Mouse (Mus musculus) heart, adult 2 months (tissue): ENCODE data around the gene Apopt1. TPM values are rescaled to one million over a fixed set of nuclear protein-coding genes. Genes with fewer than 3 reads are reported as not detected.

Experiments used
- DNase-seq, 2 experiments: peaks; one replicate each; pipeline ENCODE4 v3.0.0; 2021
- H3K27ac ChIP-seq: fragments of 200-600 bp; 2 replicates; pipeline ENCODE4 v1.8.1; 2022
- H3K27me3 ChIP-seq: fragments of 200-500 bp; 2 replicates; pipeline ENCODE4 v1.6.1; 2012; ENCODE audit warnings: mild to moderate bottlenecking, low read length, inconsistent platforms, mixed read lengths; ENCODE audit not compliant: control insufficient read depth, insufficient read depth
- H3K36me3 ChIP-seq: fragments of 200-500 bp; 2 replicates; pipeline ENCODE4 v1.6.1; 2012; ENCODE audit warnings: low read length, inconsistent platforms; ENCODE audit not compliant: control insufficient read depth, insufficient read depth
- H3K4me1 ChIP-seq: fragments of 200-500 bp; 2 replicates; pipeline ENCODE4 v1.6.1; 2011; ENCODE audit warnings: low read length; ENCODE audit not compliant: control insufficient read depth, insufficient read depth
- H3K4me3 ChIP-seq: fragments of 200-600 bp; 2 replicates; pipeline ENCODE4 v1.8.1; 2022
- H3K79me2 ChIP-seq: fragments of 200-500 bp; replicated peaks from 2 replicates; pipeline ENCODE4 v1.6.1; 2012; ENCODE audit warnings: mild to moderate bottlenecking, inconsistent platforms, low read length, moderate library complexity, mixed read lengths; ENCODE audit not compliant: control insufficient read depth, insufficient read depth
- H3K9ac ChIP-seq: fragments of 200-500 bp; 2 replicates; pipeline ENCODE4 v1.6.1; 2012; ENCODE audit warnings: low read depth, mild to moderate bottlenecking, control low read depth, inconsistent platforms, low read length, mixed read lengths
- CTCF ChIP-seq: fragments of 200-600 bp; IDR thresholded peaks from 2 replicates; pipeline ENCODE4 v1.8.1; 2022; ENCODE audit warnings: antibody characterized with exemption, mild to moderate bottlenecking, moderate library complexity
- EP300 ChIP-seq: fragments of 200-500 bp; IDR thresholded peaks from 2 replicates; pipeline ENCODE4 v1.6.1; 2011; ENCODE audit warnings: low read depth, low read length, control low read depth; ENCODE audit not compliant: insufficient read depth
- POLR2A ChIP-seq: fragments of 200-500 bp; IDR thresholded peaks from 2 replicates; pipeline ENCODE4 v1.6.1; 2011; ENCODE audit warnings: mild to moderate bottlenecking, low read depth, low read length, control low read depth; ENCODE audit not compliant: insufficient read depth
- WGBS: fragments of 180-500 bp; shearing (Covaris S2); methylation state at CpG from one replicate; pipeline ENCODE4 v1.1.7; 2018; 5-methylcytosine and 5-hydroxymethylcytosine counted together
- intact Hi-C: fragments of 180-260 bp; cut with DNase I; formaldehyde crosslinking; loops from one replicate; pipeline ENCODE4 v1.15.1; 2025
- polyA plus RNA-seq: library from polyadenylated mRNA; depleted of rRNA; stranded (reverse); fragments of >200 nt; gene quantifications from 2 replicates; pipeline ENCODE4 v1.2.3, GENCODE M21; 2012
- total RNA-seq, 2 experiments: library from RNA; stranded (reverse); gene quantifications; 2 replicates each; pipeline ENCODE4 v1.2.3; 2021

Gene Apopt1
- total and polyA plus RNA-seq, 3 experiments, result 31.7 to 36.3 (median 32.0) TPM

GRCm38 (mm10) chr12:111785174-111785573 is 72.1 kb downstream of the Apopt1 start:
- TF ChIP-seq EP300 (no peak), CTCF (no peak), POLR2A (no peak)
- no peak overlapping the region for H3K9ac ChIP-seq
- no peak for DNase-seq
- intact Hi-C loops, result no loop called here
- no peaks in the 10 kb centered on the region for H3K36me3 ChIP-seq
- H3K4me1 ChIP-seq, result no peaks in the 10 kb centered on the region
- H3K79me2 ChIP-seq, result peaks cover 2% of the 10 kb centered on the region; the same call in 1 of the 2 replicates
- no peak overlapping the region for H3K27ac ChIP-seq
- 73% methylated on average over 15 of the region's 15 CpGs for WGBS
- H3K27me3 ChIP-seq, result no peaks in the 10 kb centered on the region
- no peak overlapping the region for H3K4me3 ChIP-seq

GRCm38 (mm10) chr12:111787015-111787414 is 74.0 kb downstream of the Apopt1 start:
- intact Hi-C loops, result no loop called here

GRCm38 (mm10) chr12:111790090-111790489 is 77.0 kb downstream of the Apopt1 start:
- no peak overlapping the region for H3K27ac ChIP-seq
- no peaks in the 10 kb centered on the region for H3K36me3 ChIP-seq
- H3K9ac ChIP-seq, result no peak overlapping the region
- H3K4me3 ChIP-seq, result no peak overlapping the region
- peaks cover 6% of the 10 kb centered on the region; the same call in 1 of the 2 replicates for H3K4me1 ChIP-seq
- intact Hi-C loops, result no loop called here
- H3K79me2 ChIP-seq, result peaks cover 2% of the 10 kb centered on the region; the same call in 1 of the 2 replicates
- DNase-seq, result no peak
- 89% methylated on average over 5 of the region's 5 CpGs for WGBS
- no peak for TF ChIP-seq POLR2A
- no peak for TF ChIP-seq CTCF
- no peaks in the 10 kb centered on the region for H3K27me3 ChIP-seq

More at GRCm38 (mm10) chr12:111787015-111787414, 74.0 kb downstream of the Apopt1 start:
- Histone ChIP-seq H3K27me3 (no peaks in the 10 kb centered on the region), H3K4me1 (no peaks in the 10 kb centered on the region), H3K79me2 (peaks cover 2% of the 10 kb centered on the region; the same call in 1 of the 2 replicates), H3K9ac (no peak overlapping the region), H3K36me3 (no peaks in the 10 kb centered on the region), H3K27ac (no peak overlapping the region), H3K4me3 (no peak overlapping the region)
- DNase-seq, result no peak
- TF ChIP-seq CTCF (no peak), EP300 (no peak), POLR2A (no peak)
- WGBS, result 75% methylated on average over 6 of the region's 6 CpGs

GRCm38 (mm10) chr12:111790631-111791030 is 77.6 kb downstream of the Apopt1 start:
- peaks cover 2% of the 10 kb centered on the region; the same call in 1 of the 2 replicates for H3K79me2 ChIP-seq
- H3K27me3 ChIP-seq, result no peaks in the 10 kb centered on the region
- intact Hi-C loops, result no loop called here
- DNase-seq, result no peak
- TF ChIP-seq EP300 (no peak), CTCF (no peak), POLR2A (no peak)
- no peak overlapping the region for H3K27ac ChIP-seq
- H3K4me1 ChIP-seq, result peaks cover 8% of the 10 kb centered on the region; the same call in 1 of the 2 replicates
- 88% methylated on average over 7 of the region's 7 CpGs for WGBS
- H3K9ac ChIP-seq, result no peak overlapping the region
- no peak overlapping the region for H3K4me3 ChIP-seq
- H3K36me3 ChIP-seq, result no peaks in the 10 kb centered on the region

- WGBS, result 91% methylated on average over 13 of the region's 13 CpGs
- Histone ChIP-seq H3K9ac (no peak overlapping the region), H3K36me3 (no peaks in the 10 kb centered on the region), H3K27me3 (no peaks in the 10 kb centered on the region), H3K4me3 (no peak overlapping the region), H3K4me1 (peaks cover 8% of the 10 kb centered on the region; the same call in 1 of the 2 replicates), H3K79me2 (peaks cover 2% of the 10 kb centered on the region; the same call in 1 of the 2 replicates), H3K27ac (no peak overlapping the region)
- intact Hi-C loops, result no loop called here
- TF ChIP-seq CTCF, result no peak
- no peak for TF ChIP-seq EP300
- TF ChIP-seq POLR2A, result no peak
- DNase-seq, result no peak
Measured at GRCm38 (mm10) chr12:111791474-111792104, 78.5 kb downstream of the Apopt1 start.

GRCm38 (mm10) chr12:111794102-111794501 is 81.0 kb downstream of the Apopt1 start:
- Histone ChIP-seq H3K79me2 (no peaks in the 10 kb centered on the region), H3K36me3 (no peaks in the 10 kb centered on the region), H3K27ac (peak overlapping the region; percentile 40; the same call in 1 of the 2 replicates), H3K27me3 (no peaks in the 10 kb centered on the region), H3K9ac (no peak overlapping the region), H3K4me3 (no peak overlapping the region), H3K4me1 (peaks cover 8% of the 10 kb centered on the region; the same call in 1 of the 2 replicates)
- WGBS, result 47% methylated on average over 22 of the region's 22 CpGs
- TF ChIP-seq CTCF (0 out of 2 replicates have a peak, but pooled peaks have one; percentile 32), POLR2A (no peak)
- DNase-seq, result peak; percentile 66 to 82
- intact Hi-C loops, result no loop called here
